Mouse (Mus musculus) heart, postnatal 4 days (tissue): ENCODE measurements around the gene Mcat. TPM values are rescaled to one million over a fixed set of nuclear protein-coding genes. Genes with fewer than 3 reads are reported as not detected.
A peak's percentile ranks its signal among the peaks of the same experiment; 100 is the strongest.

Experiments used
- DNase-seq: peaks from one replicate; pipeline ENCODE4 v3.0.0; 2021
- total RNA-seq, 2 experiments: library from RNA; stranded (reverse); gene quantifications; 2 replicates each; pipeline ENCODE4 v1.2.3; 2021

Mcat gene
- total RNA-seq, 2 experiments from 2014 or later = 33.0 to 34.4 TPM

GRCm38 (mm10) chr15:83575543-83575942, 12.0 kb upstream of the Mcat start:
- DNase-seq = no peak

GRCm38 (mm10) chr15:83574731-83575351, 11.3 kb upstream of the Mcat start:
- no peak for DNase-seq

- DNase-seq = no peak
Measured at GRCm38 (mm10) chr15:83573606-83574005, 10.0 kb upstream of the Mcat start.

DNA sequence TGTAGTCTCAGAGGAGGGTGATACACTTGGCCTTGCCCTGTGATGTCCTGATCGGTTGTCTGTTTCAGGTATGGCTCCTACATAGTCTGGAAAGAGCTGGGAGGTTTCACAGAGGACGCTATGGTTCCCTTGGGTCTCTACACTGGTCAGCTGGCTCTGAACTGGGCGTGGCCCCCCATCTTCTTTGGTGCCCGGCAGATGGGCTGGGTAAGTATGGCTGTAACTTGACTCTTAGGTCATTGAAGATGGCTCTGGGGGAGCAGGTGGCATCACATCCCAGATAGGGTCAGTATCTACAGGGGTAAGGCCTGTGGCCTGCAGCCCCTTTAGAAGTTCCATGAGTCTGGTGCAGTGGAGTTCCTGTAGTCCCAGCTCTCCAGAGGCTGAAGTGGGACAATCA, 8.5 kb upstream of the Mcat start:
- no peak for DNase-seq

GRCm38 (mm10) chr15:83571636-83572035, 8.0 kb upstream of the Mcat start:
- no peak for DNase-seq

GRCm38 (mm10) chr15:83570641-83571040, 7.1 kb upstream of the Mcat start:
- DNase-seq = no peak

- DNase-seq = no peak
Measured at GRCm38 (mm10) chr15:83569682-83570081, 6.1 kb upstream of the Mcat start.

DNA sequence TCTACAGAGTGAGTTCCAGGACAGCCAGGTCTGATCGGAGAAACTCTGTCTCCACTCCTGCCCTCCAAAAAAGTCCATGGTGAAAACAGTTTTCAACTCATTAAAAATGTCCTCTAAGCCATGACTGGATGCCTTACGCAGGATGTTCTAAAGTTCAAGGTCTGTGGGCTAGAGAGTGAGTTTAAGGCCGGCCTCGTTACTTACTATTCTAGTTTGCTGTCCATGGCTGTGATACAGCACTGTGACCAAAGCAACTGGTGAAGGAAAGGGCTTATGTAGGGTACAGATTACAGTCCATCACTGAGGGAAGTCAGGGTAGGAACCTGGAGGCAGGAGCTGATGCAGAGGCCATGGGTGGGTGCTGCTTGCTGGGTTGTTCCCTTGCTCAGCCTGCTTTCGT, 5.0 kb upstream of the Mcat start:
- DNase-seq = no peak

DNA sequence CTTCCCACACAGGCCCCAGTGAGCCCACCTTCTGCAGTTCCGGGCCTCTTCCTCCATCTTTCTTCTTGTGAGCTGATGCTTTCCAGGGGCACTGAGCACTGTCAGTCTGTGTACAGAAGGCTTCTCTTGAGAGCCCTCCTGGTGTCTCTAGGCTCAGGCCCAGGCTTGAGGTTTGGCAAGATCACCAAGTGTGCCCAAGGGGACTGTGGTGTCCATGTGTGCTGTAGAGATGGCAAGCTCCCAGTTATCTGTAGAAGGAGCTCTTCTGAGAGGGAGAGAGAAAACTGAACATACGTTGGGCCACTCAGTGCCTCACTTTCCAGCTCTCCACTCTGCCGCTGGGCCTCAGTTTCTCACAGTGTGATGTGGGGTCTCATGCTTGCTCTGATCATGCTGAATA, 4.1 kb upstream of the Mcat start:
- DNase-seq = no peak

DNA sequence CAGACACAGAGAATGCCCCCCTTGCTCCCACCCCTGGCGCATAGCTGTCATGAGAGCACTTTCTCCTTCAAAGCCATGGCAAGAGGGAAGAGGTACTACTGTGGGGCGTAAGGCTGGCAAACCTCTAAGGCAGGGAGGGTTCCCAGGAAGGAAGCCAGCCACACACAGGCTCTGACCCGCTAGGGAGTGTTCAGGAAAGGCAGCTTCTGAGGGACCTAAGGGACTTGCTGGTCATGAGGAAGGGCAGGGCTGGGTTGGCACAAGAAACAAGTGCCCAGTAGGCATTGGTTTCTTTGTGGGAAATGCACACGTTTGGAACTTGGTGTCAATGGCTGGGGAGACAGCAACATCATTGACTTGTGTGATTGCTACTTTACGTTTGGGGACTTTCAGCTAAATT, 2.4 kb upstream of the Mcat start:
- DNase-seq = no peak

DNA sequence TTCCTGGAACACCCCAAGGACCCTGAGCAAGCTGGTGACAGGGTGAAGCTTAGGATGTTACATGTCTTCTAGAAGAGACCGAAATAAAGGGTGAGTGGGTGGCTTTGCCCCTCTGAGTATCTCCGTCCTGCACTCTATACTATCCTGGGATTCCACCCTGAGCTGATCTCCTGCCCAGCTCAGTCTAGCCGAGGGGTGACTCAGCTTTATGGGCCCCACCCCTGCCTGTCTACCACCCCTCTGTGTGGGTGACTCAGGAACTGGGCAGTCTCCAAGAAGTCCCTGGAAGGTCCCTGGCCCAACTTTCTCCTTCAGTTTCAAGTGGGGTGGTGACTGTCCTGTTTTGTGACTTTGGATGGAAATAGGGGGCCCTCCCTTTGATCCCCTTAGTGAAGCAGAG, 1.8 kb upstream of the Mcat start:
- DNase-seq = no peak

GRCm38 (mm10) chr15:83563857-83564651, 467 bp upstream of the Mcat start:
- peak; percentile 54 for DNase-seq

DNA sequence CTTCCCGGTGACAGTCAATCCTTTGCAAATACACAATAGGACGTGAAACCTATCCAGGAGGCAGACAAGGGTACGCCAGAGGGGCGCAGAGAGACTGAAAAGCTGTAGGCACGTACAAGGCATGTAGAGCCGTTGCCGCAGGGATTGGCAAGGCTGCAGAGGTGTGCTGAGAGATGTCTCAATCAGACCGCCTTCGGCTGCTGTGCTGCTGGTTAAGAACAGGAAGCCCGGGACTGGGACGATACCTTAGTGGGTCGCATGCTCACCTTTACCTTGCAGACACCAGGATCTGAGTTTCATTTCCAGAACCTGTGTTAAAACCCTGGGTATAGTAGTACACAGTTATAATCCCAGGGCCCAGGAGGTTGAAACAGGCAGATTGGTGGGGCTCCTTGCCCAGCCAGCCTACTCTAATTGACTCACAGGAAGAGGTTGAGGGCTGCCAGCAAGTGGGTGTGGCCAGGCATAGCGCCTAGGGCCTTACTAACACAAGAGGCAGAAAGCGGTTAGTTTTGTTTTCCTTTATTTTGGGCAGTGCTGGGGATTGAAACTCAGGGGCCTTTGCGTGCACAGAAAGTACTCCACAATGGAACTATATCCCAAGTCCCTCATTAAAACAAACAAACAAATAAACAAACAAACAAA, 839 bp downstream of the Mcat start:
- peak; percentile 88 for DNase-seq

DNA sequence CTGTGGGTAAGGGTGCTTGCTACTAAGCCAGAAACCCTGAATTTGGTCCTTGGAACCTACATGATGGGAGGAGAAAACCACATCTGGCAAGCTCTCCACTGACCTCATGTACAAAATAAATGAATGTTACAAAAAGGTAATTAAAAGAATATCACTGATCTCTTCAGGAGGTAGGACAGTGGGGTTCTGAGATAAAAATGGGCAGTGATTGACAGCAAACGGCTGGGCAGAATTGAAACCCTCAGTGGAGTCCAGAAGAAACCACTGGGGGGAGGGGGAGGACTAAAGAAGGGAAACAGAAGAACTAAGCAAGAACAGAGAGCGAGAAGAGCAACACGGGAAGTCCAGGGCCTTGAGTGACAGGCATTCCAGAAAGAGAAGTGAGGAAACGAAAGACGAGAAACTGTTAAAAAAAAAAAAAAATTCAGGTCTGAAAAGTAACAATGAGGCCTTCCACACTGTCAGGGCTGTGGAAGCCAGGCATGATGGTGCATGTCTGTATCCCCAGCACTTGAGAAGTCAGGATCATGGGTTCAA, 2.6 kb downstream of the Mcat start:
- DNase-seq = no peak

DNA sequence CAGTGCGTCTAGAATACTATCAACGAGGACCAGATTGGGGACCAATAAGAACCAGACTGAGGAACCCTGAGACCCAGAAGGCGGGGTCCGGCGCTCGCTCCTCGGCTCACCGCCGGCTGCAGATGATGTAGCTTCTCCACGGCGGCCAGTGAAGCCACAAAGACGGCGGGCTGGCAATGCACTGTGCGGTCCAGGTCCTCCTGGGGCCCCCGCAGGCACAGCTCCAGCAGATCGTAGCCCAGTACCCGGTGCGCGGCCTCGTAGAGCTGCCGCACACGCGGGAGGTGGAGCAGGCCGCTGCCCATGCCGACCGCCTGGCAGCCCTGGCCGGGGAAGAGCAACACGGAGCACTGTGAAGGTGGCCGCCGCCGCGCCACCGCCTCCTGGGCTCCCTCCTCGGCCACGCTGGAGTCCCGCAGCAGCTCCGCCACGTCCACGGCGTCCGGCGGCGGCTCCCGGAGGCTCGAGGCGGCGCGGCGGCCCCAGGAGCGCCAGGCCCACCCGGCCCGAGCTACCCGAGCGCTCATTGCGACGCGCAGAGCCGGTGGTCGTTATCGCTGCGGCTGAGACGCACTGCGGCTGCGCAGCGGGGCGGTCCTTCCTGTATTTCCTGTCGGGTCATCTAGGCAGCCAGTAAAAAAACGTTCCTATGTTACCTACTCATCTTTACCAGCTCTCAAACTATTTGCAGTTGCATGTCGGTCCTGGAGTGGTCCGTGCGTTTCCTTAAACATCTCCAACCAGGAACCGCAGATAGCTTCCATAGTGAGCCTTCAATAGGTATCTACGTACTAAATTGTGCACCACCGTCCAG, 8.2 kb downstream of the Mcat start:
- DNase-seq = peak; percentile 91

DNA sequence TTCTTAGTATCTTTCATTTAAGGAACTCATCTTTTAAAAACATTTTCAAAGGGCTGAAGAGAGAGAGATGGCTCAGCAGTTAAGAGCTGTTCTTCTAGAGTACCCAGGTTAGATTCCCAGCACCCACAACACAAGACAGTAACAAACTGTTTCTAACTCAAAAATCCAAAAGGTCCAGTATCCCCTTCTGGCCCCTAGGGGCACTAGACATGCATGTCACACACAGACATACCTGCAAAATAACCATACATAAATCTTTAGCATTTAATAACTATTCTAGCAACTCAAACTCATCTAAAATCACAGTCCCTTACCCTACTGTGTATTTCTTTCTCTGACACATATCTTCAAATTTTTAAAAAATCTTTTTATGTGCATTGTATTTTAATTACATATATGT, 9.8 kb downstream of the Mcat start:
- no peak for DNase-seq

DNA sequence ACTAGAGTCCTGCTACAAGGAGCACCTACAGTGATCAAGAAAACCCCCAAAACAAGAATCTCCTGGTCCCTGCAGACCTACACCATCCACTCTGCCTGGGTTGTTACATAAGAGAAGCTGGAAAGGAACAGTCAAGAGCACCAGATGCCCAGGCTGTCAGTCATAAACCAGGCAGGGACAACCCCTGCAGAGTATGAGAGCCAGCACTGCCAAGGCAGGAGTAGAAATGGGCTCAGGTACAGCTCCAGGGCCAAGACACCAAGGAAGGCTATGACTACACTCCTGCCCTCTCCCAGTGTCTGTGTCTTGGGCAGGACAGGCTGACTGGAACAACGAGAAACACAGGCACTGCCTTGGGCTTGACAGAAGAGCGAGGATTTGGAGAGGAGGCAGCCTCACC, 13.4 kb downstream of the Mcat start:
- DNase-seq = no peak

- no peak for DNase-seq
Measured at GRCm38 (mm10) chr15:83547144-83547543, 16.4 kb downstream of the Mcat start.

- no peak for DNase-seq
Measured at GRCm38 (mm10) chr15:83546029-83546428, 17.6 kb downstream of the Mcat start.

DNA sequence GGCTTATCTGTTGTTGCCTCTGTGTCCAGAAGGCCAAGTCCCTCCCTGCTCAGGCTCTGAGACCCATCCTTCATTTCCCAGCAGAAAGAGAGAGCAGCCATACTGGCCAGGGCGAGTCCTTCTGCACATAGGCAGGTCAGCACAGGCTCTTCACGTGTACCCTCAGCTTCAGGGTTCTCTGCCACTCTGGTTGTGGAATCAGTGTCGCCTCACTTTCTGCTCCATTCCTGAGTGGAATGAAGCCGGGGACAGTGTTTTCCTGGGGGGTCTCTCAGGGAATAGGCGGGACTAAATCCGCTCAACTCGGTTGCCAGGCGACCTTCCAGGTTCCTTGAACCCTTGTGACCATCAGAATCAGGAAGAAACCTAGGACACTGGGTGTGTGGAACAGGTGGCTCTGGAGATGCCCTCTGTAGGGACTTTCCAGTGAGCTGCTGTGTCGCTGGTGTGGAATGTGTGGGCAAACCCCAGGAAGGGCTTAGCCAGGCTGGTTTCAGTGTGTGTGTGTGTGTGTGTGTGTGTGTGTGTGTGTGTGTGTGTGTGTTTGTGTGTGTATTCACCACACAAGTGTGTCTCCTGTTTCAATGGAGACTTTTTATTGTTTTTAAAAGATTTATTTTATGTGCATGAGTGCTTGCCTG, 21.8 kb downstream of the Mcat start:
- no peak for DNase-seq

DNA sequence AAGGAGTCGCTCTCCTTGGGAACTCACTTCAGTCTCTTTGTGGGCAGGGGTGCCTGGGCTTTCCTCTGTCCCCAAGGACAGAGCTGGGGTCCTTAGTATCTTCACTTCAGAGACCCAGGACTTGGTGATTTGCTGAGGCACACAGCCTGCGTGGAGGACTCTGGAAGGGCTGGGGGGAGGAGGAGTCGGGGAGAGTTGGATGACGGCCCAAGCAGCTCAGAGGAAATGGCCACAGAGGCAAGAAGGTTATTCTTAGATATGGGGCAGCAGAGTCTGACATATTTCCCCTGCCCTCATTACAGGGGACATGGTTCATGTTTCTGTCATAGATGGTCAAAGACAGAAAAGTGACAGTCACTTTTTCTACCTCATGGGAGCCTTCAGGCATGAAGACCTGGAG, 23.7 kb downstream of the Mcat start:
- peak; percentile 80 for DNase-seq

GRCm38 (mm10) chr15:83538855-83539254, 24.7 kb downstream of the Mcat start:
- no peak for DNase-seq
